Mouse (Mus musculus) gastrocnemius, postnatal 4 days (tissue): ENCODE results near the gene Smad1. TPM values are rescaled to one million over a fixed set of nuclear protein-coding genes. Genes with fewer than 3 reads are reported as not detected.

Source experiments
- DNase-seq, 2 experiments: peaks; one replicate each; pipeline ENCODE4 v3.0.0; 2021 to 2022; ENCODE audit warnings: low spot score in 2 of 2, mixed read lengths in 2 of 2
- total RNA-seq, 2 experiments: library from RNA; stranded (reverse); gene quantifications; 2 replicates each; pipeline ENCODE4 v1.2.3; 2021

Gene Smad1
- total RNA-seq, 2 experiments from 2014 or later, result 53.4 to 56.1 TPM

DNA sequence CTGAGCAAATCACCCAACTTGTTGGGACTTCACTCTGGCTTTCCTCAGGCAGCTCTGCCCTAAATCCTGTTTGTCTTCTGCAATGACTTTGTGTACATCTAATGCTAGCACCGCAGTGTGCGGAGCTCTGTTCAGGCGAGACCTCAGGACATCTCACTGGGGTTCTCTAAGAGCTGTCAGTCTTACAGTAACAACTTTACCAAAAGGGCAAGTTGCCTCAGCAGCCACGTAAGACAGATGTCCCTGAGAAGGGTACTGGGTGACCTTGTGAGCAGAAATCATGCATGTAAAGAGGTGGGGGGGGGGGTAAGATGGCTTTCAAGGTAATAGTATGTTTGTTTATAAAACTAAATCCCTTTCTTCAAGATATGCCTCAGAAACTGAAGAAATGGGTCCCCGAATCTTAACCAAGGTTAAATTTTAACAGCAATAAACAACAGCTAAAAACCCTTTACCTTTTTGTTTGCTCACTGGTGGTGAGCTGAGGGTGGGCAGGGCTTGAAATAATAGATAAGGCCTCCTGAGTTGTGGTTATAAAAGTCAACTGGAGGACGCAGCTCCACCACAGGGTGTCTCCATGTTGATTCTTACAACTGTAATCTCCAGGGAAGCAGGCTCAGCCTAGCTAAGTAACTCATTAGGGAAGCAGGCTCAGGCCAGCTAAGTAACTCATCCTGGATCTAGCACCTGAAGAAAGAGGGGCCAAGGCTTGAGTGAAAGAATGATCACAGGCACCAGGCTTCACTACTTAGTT is 38.4 kb downstream of the Smad1 start:
- no peak for DNase-seq

- DNase-seq, result no peak
Measured at GRCm38 (mm10) chr8:79360302-79360701, 39.0 kb downstream of the Smad1 start.

- peak in 1 of 2 experiments; percentile 48 for DNase-seq
Measured at GRCm38 (mm10) chr8:79355721-79356434, 43.4 kb downstream of the Smad1 start.

DNA sequence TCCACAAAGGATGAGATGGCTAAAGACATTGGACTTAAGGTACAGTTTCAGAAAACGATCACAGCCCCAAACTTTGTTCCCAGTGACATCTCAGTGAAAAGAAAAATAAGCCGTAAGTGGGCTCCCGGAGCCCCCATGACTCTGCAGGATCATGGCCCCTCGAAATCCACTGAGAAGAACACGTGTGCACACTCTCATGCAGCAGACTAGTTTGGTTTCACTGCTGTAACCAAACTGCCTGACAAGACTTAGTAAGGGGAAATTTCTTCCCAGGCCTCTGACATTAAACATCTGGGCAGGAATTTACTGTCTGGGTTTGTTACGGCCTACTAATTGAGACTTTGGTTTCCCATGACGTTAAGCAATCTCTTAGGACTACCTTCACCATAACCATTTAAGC is 45.3 kb downstream of the Smad1 start:
- DNase-seq, result no peak

GRCm38 (mm10) chr8:79351916-79352315 is 47.4 kb downstream of the Smad1 start:
- no peak for DNase-seq

DNA sequence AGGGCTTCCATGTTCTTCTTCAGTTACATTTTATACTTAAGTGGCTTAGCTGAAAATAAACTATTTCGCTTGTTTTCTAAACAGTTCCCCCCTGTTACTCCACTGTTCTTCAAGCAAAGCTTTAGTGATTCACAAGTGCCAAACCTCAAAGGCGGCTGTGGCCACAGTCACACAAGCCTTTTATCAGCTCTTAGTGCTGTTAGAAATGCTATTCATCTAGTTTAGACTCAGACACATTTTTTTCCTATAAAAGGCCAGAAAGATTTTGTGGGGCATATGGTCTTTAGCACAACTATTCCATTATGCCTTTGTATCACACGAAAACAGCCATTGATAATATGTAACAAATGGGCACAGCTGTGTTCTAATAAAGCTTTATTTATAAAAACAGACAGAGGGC is 48.5 kb downstream of the Smad1 start:
- DNase-seq, result no peak

DNA sequence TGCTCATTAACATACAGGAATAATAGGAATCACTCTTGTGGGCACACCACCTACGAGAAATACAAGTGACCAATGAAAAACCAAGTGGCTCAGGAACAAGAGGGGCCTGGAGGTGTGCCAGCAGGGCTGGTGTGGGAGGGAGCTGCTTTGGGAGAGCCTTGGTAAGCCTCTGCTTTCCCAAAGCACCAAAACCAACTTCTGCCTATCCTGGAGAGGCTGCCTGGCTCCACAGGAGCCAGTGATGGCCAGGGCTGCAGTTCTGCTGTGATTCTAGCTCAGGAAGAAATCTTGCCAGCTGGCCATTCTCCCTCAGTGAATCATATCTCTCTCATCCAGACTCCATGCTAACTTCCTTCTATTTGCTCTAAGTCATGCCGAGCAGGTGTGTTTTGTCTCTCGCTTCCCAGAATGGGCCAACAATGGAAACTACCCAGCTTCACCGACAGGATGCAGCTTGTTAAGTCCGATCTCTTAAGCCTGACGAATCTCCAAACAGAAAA is 49.2 kb downstream of the Smad1 start:
- DNase-seq, result peak; percentile 35 to 73

- no peak for DNase-seq
Measured at GRCm38 (mm10) chr8:79346414-79346813, 52.9 kb downstream of the Smad1 start.

GRCm38 (mm10) chr8:79345856-79346255 is 53.5 kb downstream of the Smad1 start:
- DNase-seq, result no peak

- no peak for DNase-seq
Measured at GRCm38 (mm10) chr8:79341236-79341635, 58.1 kb downstream of the Smad1 start.

DNA sequence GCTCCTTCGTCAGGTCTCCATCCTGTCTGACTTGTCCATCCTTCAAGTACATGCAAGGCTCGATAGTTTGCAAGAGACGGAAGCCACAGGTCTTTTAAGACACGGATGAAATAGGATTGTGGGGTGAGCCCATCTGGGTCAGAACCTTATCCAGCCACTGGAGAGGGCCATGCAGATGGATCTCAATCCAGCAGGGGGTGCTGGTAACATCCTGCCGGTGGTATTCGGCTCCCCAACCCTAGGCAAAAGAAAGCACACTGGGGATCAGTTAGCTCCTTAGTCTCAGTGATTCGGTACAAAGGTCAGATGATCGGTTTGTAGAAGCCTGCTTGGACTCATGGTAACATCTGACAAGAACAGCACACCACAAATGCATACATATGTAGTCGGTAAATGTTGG is 59.8 kb downstream of the Smad1 start:
- peak in 1 of 2 experiments; percentile 38 for DNase-seq

DNA sequence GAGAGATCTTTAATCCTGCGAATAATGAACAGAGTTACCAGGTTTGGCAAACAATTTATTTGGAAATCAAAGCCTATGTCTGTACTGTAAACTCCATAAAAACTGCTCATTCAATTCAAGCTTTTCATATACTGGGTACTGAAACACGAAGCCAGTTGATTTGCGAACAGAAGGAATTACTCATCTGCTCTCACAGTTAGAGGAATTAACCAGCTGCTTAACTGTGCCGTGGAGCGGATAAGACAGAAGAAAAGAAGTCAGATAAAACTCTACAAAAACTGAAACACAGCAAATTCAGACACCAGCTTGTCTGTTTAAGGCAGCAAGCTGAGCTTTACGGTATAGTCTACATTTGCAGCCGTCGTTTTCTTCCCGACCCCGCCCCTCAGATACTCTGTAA is 60.7 kb downstream of the Smad1 start:
- peak in 1 of 2 experiments; percentile 2 for DNase-seq

GRCm38 (mm10) chr8:79332109-79332900 is 67.0 kb downstream of the Smad1 start:
- peak in 1 of 2 experiments; percentile 6 for DNase-seq

- peak in 1 of 2 experiments; percentile 2 for DNase-seq
Measured at GRCm38 (mm10) chr8:79331571-79331970, 67.7 kb downstream of the Smad1 start.

- DNase-seq, result peak in 1 of 2 experiments; percentile 4
Measured at GRCm38 (mm10) chr8:79331017-79331416, 68.3 kb downstream of the Smad1 start.

DNA sequence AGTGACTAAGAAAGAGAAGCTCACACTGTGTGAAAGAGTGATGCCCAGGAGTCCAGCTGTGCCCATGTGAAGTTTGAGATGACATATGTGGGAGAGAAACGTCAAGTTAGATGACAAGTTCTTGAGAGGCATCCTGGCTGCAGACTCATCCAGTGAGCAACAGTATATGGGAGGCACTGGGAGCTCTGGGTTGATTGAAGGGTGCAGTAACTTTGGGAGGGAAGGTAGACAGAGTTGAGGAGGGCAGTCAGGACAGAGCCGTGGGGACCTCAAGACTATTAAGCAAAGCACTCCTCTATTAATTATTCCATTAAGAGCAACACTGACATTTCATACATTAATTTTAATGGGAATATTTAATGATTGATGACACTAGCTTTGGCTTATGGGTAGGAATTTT is 69.6 kb downstream of the Smad1 start:
- DNase-seq, result peak in 1 of 2 experiments; percentile 3

GRCm38 (mm10) chr8:79329182-79329581 is 70.1 kb downstream of the Smad1 start:
- peak in 1 of 2 experiments; percentile 2 for DNase-seq

DNA sequence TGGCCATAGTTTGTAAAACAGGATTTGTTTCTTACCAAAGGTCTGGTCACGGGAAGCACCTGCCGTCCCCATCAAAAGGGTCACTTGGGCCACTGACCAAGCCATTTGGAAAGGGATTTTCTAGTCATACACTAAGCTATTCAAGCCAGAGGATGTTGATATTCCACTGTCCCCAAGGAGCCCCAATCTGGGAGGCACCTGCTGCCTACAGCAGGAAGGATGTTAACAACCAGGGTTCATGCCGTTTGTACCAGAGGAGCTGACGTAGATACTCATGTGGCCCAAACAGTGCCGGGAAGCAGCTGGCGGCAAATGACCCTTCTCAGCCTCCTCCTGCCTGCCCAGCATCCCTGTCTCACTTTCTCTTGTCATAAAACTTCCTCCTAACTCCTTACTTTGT is 73.8 kb downstream of the Smad1 start:
- peak in 1 of 2 experiments; percentile 7 for DNase-seq

DNA sequence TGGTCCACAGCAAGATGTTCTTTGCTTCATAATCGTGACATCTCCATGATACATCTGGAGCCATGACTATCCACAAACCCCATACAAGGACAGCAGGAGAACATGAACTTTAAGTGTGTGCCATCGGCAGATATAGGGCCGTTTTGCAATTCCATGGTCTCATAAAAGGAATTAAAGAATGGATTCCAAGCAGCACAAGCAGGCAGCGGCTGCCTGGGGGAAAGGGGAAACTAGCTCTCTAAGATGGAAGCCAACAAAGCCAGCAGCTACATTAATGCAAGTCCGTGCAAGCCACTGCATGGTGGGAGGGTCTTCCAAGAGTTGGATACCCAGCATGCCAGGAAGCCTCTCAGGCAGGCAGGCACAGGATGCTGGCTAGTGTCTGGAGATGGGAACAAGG is 74.4 kb downstream of the Smad1 start:
- DNase-seq, result peak in 1 of 2 experiments; percentile 2

DNA sequence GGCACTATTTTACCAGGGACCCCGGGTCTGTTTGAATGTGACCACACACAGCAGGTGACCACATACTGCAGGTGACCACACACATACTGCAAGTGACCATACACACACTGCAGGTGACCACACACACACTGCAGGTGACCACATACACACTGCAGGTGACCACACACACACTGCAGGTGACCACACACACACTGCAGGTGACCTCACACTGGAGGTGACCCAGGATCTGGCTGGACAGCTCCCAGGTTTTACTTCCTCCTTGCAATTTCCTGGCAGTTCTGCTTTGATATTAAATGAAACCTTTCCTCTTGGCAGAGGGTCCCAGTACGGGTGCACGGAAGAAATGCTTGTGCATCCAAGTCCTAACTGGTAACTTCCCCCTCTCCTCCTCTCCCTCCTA is 75.3 kb downstream of the Smad1 start:
- DNase-seq, result peak in 1 of 2 experiments; percentile 5

GRCm38 (mm10) chr8:79323121-79323520 is 76.2 kb downstream of the Smad1 start:
- DNase-seq, result peak in 1 of 2 experiments; percentile 5
